Mouse (Mus musculus): ENCODE results near the gene Cd37.

Cd37 gene

DNA sequence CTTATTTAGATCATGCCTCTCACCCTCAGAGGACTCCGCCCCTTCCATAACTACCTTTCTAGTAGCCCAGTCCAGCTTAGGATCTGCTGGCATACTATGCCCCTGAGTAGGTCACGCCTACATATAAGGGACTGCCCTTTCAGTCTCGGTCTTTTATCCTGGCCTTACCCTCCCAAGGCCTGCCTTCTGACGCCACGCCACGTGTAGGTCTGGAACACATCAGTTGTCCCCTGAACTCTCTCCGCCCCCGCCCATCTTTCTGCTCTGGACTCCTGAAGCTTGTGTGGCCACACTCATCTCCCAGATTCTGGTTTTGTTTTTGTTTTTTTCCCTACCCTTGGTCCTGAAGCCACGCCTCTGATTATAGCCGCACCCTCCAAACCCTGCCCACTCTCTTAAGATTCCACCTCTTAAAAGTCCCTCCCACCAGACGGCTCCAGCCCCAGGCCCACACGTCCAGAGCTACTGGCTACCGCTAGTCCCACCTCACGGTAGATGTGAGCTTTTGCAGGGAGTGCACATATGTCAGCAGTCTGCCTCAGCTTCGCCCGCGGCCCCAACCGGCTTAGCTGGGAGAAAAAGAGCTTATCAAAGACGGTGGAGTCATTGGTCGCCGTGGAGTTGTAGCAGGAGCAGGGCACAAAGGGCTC is 3.9 kb downstream of the Cd37 start:
- peak in 1 of 2 experiments; percentile 47 for DNase-seq (ENCODE audit: low spot score in 2 of 2)

DNA sequence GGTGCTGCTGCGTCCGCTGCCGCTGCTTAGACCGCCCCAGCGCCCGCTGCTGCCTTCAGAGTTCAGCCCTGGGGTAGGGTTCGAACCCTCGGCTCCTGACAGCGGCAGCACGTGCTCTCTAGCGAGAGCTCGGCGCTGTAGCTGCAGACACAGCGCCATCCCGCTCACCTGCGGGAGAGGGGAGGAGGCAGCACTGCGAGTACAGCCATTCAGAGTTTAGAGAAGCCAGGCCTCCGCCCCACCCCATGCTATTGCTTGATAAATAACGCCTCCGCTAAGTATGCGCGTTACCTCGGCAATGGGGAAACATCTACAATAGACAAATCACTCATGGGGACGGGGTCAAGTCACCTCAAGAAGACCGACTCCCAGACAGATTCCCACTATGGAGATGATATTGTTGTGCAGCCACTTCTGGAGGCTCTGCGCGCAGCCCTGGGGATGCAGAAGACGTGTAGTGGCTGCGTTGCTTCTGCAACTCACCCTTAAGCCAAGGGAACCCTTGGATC is 4.5 kb downstream of the Cd37 start:
- DNase-seq (ENCODE audit: low spot score in 2 of 2): no peak

DNA sequence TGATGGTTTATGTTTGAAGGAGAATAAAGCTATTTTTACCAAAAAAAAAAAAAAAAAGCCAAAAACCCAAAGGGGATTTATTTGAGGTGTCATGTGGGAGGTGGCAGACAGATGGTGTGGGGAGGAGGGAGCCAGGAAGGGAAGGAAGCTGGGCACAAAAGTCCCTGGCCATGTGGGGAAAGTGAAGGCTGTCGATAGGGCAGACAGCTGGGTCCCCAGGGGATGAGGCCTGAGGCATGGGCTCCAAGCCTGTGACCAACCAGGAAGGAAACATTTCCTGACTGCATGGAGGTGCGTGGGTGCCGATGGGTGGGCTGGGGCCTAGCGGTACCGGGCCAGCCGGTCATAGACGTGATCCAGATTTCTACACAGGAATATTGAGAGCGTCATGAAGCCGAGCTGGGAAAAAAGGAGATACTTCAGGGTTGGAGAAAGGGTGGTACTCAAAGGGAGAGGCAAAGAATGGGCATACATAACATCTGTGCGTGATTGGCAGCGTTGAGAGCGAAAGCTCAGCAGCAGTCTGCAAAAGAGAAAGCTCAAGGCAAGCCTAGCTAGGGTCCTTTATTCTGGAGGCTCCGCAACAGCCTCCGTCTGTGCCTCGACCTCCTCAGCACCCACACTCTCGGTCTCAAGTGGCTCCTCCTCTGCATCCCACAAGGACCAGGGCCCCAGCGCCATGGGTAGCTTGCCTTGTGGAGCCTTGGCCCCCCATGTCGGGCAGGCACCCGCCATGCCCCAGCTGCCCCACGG is 5.2 kb downstream of the Cd37 start:
- DNase-seq (ENCODE audit: low spot score in 2 of 2): no peak

DNA sequence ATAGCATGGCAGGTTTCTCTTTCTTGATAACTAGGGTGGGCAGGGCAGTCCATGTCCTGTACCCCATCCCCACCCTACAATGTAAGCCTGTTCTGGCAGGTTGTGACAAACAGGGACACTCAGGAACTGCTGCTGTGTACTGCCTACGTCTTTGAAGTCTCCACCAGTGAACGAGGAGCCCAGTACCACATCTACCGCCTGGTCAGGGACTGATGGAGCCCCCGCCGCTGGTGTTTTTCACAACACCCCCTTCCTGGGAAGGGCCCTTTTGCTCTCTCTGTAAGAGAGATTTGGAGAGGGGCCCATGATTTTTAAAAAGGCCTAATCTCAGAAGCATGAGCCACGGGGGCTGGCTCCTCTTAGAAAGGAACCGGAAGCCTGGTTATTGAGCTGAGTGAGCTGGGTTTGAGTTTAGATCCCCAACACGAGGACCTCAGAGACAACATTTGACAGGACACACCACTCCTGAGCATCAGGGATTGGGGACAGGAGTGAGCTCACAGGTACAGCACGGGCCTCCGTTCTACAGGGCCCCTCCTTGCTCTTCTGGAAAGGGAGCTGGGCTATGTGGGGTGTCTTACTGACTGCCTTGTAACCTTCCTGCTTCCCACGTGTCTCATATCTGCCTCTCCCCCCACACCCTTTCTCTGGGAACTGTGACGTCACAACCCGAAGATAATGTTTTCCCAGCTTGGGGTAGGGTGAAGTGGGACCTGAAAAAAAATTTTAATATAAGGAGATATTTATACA is 6.0 kb downstream of the Cd37 start:
- DNase-seq (ENCODE audit: low spot score in 2 of 2): no peak

DNA sequence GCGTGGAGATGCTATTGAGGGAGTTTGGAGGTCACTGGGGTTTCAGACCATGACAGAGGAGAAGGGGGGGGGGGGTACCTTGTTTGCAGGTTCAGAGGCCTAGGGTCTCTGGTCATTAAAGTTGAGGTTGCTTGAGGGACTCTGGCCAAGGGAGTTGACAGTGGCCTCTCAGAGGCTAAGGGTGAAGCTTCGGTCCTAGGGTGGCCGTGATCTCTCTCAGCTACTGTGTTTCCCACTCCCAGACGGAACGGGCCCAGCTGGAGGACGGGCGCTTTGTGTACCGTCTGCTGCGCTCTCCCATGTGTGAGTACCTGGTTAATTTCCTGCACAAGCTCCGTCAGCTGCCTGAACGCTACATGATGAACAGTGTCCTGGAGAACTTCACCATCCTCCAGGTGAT is 7.0 kb downstream of the Cd37 start:
- DNase-seq (ENCODE audit: low spot score in 2 of 2): no peak

DNA sequence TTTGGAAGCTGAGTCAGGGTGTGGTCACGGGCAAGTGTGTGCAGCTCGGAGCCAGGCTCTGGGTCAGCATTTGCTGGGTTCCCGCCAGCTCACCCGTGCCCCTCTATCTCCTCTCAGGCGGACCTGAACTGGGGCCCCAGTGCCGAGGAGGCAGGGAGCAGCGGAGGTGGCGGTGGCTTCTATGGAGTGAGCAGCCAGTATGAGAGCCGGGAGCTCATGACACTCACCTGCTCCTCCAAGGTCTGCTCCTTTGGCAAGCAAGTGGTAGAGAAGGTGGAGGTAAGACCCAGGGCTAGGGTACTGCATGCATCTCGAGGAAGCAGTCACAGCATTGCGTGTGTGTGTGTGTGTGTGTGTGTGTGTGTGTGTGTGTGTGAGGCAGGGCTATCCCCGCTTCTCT is 7.7 kb downstream of the Cd37 start:
- no peak for DNase-seq (ENCODE audit: low spot score in 2 of 2)

DNA sequence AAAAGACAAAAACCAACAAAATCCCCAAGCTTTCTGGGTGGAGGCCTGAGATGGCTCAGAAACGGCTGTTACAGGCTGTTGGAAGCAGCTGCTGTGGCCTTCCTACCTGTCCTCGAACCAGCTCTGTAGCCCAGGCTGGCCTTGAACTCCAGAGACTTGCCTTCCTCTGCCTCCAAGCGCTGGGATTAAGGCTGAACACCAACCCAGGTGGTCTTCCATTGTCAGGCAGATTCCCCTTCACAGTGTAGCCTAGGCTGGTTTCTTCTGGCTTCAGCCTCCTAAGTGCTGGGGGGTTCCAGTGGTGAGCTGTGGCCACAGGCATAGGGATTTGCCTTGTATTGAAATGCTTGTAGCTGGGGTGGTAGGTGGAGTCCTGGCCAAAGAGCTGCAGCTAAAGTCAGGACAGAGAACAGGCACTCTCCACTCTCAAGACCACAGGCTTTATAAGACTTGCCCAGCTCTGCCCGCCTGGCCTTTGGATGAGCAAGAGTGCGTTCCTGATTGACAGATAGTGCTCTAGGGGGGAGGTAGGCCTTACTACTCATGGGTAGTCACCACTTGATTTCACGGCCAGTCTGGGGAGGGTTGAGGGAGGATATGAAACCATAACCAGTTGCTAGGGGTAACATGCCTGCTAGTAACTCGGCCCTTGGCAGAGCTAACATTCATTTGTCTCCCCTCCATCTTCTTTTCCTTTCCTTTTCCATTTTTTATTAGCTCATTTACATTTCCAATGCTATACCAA is 9.3 kb downstream of the Cd37 start:
- no peak for DNase-seq (ENCODE audit: low spot score in 2 of 2)

DNA sequence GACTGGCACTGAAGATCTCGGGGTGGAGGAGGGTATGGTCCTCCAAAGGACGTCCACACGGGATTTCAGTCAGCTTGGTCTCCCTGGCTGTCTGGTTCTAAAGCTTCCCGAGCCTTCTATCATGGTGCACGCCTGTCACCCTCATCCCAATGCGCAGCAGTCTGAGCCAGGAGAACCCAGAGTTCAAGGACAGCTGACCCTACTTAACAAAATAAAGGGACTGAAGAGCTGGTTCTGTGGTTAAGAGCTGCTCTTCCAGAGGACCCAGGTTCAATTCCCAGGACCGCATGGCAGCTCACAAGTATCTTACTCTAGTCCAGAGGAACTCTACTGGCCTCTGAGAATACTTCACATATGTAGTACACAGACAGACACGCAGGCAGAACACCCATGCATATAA is 9.9 kb downstream of the Cd37 start:
- no peak for DNase-seq (ENCODE audit: low spot score in 2 of 2)

DNA sequence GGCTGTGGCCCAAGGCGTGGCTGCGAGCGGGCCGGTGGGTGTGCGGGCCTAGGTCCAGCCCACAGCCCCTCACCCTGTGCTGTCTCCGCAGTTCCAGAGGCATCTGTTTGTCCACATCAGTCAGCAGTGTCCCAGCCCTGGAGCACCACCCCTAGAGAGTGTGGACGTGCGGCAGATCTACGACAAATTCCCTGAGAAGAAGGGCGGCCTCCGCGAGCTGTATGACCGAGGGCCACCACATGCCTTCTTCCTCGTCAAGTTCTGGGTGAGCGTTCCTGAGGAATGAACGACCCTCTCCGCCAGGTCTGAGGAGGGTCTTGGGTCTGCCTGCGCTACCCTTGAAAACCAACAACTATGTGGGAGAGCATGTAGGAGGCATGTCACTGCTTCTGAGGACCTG is 10.4 kb downstream of the Cd37 start:
- no peak for DNase-seq (ENCODE audit: low spot score in 2 of 2)

DNA sequence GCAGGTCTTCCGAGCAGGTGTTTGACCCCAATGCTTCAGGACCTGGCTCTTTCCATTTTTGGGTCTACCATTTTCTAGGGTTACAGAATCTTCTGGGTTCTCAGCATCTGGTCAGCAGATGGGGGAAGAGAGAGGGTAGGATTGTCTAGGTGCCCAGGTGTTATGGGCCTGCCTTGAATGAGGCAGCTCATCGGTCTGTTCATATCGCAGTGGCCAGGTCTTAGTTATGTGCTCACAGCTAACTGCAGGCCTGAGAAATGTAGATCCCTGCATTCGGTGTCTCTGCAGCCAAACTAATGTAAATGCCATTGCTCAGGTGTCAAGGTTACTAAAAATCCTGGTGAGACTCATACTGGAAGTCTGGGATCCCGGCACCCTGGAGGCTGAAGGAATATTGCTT is 12.5 kb downstream of the Cd37 start:
- DNase-seq (ENCODE audit: low spot score in 2 of 2): no peak

DNA sequence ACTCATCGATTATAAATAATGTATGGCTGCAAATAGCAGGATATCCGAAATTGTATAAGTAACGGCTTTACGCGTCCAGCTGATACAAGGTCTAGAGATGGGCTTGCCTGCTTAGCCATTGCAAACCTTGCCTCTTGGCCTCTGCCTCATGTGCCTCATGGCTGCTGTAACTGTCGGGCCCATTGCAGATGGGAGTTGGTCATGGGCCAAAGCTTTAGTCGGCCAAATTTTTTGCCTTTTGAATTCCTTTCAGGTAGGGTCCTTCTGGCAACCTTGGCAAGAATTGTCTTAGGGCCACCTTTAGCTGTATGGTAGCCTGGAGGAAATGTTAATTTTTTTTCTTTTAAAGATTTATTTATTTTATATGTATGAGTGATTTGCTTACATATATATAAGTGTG is 14.1 kb downstream of the Cd37 start:
- DNase-seq (ENCODE audit: low spot score in 2 of 2): no peak

DNA sequence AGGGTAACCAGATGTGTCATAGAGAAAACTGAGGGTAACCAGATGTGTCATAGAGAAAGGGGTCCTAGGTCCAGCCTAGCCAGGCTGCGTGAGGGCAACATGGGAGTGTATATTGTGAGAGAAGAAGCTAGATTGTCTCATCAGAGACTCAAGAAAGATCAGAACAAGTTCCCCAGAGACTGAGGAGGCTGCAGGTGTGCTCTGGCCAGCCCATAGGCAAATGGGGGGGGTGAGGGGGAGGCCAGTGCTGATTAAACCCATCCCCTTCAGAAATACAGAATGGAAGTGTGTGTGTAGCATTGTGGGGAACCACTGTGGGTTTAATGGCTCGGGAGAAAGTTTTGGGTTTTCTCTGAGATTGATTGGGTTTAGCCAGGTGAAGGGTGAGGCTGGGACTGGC is 17.2 kb downstream of the Cd37 start:
- DNase-seq (ENCODE audit: low spot score in 2 of 2): no peak

DNA sequence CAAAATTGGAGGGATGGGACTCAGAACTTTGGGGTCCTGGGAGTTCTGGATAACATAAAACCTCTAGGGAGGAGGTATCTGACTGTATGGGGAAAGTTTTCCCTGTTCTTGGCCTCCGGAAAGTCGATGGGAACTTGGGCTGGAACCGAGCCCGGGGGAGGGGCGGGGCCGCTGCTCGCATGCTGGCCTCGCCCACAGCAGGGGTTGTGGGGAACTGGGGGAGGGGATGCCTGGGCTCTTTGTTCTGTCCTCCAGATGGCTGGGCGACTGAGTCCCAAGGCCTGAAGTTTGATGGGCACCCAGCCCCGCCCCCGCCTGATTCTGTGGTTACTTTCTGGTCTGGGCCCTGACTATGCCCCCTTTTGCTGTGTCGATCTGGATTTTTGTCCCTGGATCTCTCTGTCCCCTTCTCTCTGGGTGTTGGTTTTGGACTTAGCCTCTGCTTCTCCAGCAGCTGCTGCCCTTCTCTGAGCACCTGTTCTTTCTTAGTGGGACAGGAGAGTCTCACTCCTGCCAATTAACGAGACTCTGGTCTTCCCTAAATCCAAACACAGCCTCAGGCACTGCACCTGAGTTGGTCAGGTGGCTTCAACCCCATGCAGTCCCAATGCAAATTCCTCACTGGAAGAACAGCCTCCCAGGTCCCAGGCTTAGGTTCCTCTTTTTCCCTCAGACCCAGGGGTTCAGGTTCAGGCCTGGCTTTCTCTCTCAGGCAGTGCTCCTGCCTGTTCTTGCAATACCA is 22.3 kb downstream of the Cd37 start:
- DNase-seq (ENCODE audit: low spot score in 2 of 2): peak; percentile 77 to 84

DNA sequence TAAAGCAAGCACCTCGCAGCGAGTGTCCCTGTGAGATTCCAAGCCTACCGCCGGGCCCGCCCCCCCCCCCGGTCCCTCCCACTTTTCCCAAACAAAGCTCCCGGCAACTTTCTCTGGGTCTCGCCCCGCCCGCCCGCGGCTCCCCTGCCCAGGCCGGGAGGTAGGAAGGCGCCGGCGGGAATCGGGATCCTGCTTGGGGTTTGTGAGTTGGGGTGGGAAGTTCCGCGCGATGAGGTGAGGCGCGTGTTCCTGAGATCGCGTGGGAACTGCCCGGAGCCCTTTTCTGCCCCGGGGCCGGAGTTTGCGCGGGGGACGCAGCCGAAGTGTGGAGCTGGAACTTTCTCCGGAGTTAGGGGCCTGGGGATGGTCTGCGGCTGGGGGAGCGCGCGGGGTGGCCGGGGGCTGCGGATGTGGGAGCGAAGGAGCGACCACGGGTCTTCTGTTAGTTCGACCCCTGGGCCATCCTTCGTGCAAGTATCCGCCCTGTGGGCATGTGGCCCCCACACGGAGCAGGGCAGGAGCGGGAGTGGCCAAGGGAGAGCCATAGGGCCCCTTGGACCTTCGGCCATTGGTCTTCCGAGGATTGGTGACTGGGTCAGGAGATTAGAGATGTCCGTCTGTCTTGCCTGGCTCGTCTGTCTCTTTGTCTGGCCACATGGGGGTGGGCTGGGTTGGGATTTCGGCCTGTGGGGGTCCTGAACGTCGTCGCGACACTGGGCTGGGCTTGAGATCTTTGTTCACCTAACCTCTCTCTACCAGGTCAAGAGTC is 23.1 kb downstream of the Cd37 start, which contains the start of gene Tead2:
Gene Tead2, plus strand, starts transcription at position 81 of the 769 bp plus-strand sequence.
- peak in 1 of 2 experiments; percentile 74 for DNase-seq (ENCODE audit: low spot score in 2 of 2)

DNA sequence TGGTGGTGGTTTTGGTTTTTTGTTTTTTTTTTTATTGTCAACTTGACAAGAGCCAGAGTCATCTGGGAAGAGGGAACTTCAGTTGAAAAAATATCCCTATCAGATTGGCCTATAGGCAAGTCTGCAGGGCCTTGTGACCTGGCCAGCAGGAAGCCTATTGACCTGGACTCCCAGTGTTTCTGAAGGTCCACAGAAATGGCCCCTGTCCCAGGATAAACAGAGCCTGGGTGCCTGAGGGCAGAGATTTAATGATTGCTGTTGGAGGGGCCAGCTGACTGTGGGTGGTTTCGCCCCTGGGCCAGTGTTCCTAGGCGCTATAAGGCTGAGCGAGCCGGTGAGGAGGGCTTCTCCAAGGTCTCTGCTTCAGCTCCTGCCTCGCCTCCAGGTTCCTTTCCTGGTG is 25.2 kb downstream of the Cd37 start:
- DNase-seq (ENCODE audit: low spot score in 2 of 2): no peak

DNA sequence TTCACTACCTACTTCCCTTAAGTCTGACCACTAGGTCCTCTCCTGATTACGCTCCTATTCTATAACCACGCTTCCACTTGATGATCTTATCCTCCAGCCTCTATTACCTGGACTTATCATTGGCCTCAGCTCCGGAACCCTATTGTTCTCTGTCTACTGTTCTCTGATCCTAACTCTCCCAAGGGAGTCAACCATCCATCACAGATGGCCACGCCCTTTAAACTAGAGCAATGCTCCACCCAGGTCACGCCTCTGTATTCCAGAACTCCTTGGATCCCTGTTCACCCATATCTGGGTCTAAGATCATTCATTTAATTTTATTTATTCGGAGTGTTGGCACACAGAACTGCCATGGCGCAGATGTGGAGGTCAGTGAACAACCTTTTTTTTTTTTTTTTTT is 26.6 kb downstream of the Cd37 start:
- no peak for DNase-seq (ENCODE audit: low spot score in 2 of 2)

DNA sequence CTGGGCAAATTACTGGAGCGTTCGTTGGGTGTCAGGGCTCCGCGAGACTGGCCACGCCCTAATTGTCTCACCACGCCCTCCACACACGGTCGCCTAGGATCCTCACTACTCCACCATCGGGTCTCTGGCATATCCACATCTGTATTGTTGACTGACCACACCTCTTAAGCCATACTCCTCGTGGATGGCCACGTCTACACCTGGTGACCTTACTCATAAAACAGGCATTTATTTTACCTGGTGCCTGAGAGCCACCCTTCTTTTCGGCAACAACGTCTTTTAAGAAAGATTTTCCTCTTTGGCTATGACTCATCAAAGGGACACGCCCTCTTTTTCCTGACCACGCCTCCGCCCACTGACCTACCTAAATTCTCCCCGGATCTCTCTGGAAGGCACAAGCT is 27.1 kb downstream of the Cd37 start, which contains the start of gene Dkkl1:
Gene Dkkl1, minus strand, starts transcription at position 297 of the 401 bp plus-strand sequence.
- DNase-seq (ENCODE audit: low spot score in 2 of 2): no peak

DNA sequence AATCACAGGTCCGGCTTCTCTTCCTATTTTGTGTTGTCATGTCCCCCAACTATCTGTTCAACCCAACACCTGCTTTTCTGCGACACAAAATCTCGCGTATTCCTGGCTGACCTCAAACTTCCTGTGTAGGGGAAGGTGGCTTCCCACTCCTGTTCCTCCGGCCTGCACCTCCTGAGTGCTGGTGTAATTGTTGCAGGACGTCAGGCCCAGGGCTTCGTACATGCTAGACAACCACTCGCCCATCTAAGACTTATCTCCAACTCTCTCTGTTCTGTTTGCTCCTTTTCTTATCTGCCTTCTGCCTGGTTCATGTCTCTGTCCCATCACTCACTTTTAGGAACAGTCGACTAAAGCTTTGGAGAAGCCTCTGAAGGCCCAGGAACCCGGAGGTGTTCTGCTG is 27.8 kb downstream of the Cd37 start:
- no peak for DNase-seq (ENCODE audit: low spot score in 2 of 2)

DNA sequence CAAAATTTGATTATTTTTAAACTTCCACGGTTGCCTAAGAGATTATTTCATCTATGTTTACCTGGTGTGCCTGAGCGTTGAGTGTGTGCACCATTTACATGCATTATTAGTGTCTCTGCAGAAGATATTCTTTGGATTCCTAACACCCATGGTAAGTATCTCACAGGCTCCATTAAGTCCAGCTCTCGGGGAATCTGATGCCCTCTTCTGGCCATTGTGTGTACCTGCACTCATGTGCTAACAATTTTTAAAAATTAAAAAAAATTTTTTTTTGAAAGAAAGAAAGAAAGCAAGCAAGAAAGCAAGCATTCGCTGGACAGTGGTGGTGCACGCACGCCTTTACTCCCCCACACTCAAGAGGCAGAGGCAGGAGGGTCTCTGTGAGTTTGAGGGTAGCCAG is 30.7 kb downstream of the Cd37 start:
- DNase-seq (ENCODE audit: low spot score in 2 of 2): no peak
